ENCODE assay signal across 10 mouse cellular contexts in genomic region chr13:93840146-93840545, GRCm38 (mm10).
DNase-seq lines count a peak whose midpoint lies in the region; ATAC-seq lines count a peak whose summit lies in the region.
"Had no signal": no experiment of that assay in that cellular context is flagged by ENCODE, and none has a peak within 500 bp of the region (broad histone marks: within the 10 kb centered on the region; RNA-seq: fewer than 3 reads in every experiment).

No protein-coding gene starts in this region.

- WGBS in kidney, embryonic 15.5 days, result 40% methylated on average over 2 of the region's 2 CpGs
- 83% methylated on average over 2 of the region's 2 CpGs for whole genome bisulfite sequencing in forebrain, embryonic 14.5 days
- 74% methylated on average over 2 of the region's 2 CpGs for WGBS in limb, embryonic 11.5 days

- no peaks in the 10 kb centered on the region for H3K27me3 ChIP-seq in kidney, embryonic 15.5 days
- no peaks in the 10 kb centered on the region for H3K27me3 ChIP-seq in forebrain, embryonic 14.5 days (replicated peaks; ENCODE audit: control insufficient read depth, insufficient read depth, low read length)
- no peaks in the 10 kb centered on the region for H3K27me3 ChIP-seq in limb, embryonic 11.5 days (ENCODE audit: control insufficient read depth, insufficient read depth, low read length)
- H3K27me3 ChIP-seq: stomach, embryonic 15.5 days had no signal

- no peak for DNase-seq in kidney, postnatal 10 days
- DNase-seq in adrenal gland, postnatal 10 days, result peak; percentile 69
- no peak for DNase-seq in forebrain, embryonic 14.5 days (ENCODE audit: low spot score)
- DNase-seq in limb, embryonic 11.5 days (ENCODE audit: low spot score), result no peak
- DNase-seq in thymus, adult 18-20 months, result no peak
- no peak for DNase-seq in left cerebral cortex, adult 8-10 months (ENCODE audit: low spot score in 2 of 2)
- DNase-seq: kidney, adult 8-10 months had no signal

- no peak for ATAC-seq in kidney, embryonic 15.5 days (replicated peaks; ENCODE audit: low FRiP score)
- no peak for ATAC-seq in forebrain, embryonic 14.5 days
- no peak for ATAC-seq in limb, embryonic 11.5 days (ENCODE audit: insufficient number of reproducible peaks, low FRiP score, low TSS enrichment, low read depth)

- no peaks in the 10 kb centered on the region for H3K9me3 ChIP-seq in kidney, embryonic 15.5 days (replicated peaks)
- no peaks in the 10 kb centered on the region for H3K9me3 ChIP-seq in forebrain, embryonic 14.5 days (replicated peaks; ENCODE audit: control insufficient read depth, low read length)
- no peaks in the 10 kb centered on the region for H3K9me3 ChIP-seq in limb, embryonic 11.5 days (ENCODE audit: control insufficient read depth, low read length)
- H3K9me3 ChIP-seq: G1E; stomach, embryonic 15.5 days had no signal

- no peaks in the 10 kb centered on the region for H3K36me3 ChIP-seq in kidney, embryonic 15.5 days
- no peaks in the 10 kb centered on the region for H3K36me3 ChIP-seq in forebrain, embryonic 14.5 days (ENCODE audit: control insufficient read depth, insufficient read depth, low read length)
- no peaks in the 10 kb centered on the region for H3K36me3 ChIP-seq in limb, embryonic 11.5 days (ENCODE audit: control insufficient read depth, insufficient read depth, low read length)
- H3K36me3 ChIP-seq: G1E; stomach, embryonic 15.5 days had no signal

- no peak overlapping the region for H3K4me2 ChIP-seq in kidney, embryonic 15.5 days
- H3K4me2 ChIP-seq in forebrain, embryonic 14.5 days (ENCODE audit: low read length), result no peak overlapping the region
- H3K4me2 ChIP-seq in limb, embryonic 11.5 days (ENCODE audit: low read depth, severe bottlenecking), result no peak overlapping the region
- H3K4me2 ChIP-seq: stomach, embryonic 15.5 days had no signal

- H3K4me1 ChIP-seq in kidney, embryonic 15.5 days, result peaks cover 30% of the 10 kb centered on the region
- peaks cover 18% of the 10 kb centered on the region for H3K4me1 ChIP-seq in forebrain, embryonic 14.5 days (ENCODE audit: control insufficient read depth, insufficient read depth, low read length)
- peaks cover 24% of the 10 kb centered on the region for H3K4me1 ChIP-seq in limb, embryonic 11.5 days (ENCODE audit: control insufficient read depth, insufficient read depth, low read length)

- peak overlapping the region; percentile 81 for H3K27ac ChIP-seq in kidney, embryonic 15.5 days
- H3K27ac ChIP-seq in forebrain, embryonic 14.5 days (ENCODE audit: low read depth, low read length), result peak overlapping the region; percentile 72; the same call in 1 of the 2 replicates
- H3K27ac ChIP-seq in limb, embryonic 11.5 days (replicated peaks; ENCODE audit: low read depth, low read length), result peak overlapping the region; percentile 96

- no peak overlapping the region for H3K4me3 ChIP-seq in kidney, embryonic 15.5 days (replicated peaks)
- no peak overlapping the region for H3K4me3 ChIP-seq in forebrain, embryonic 14.5 days (ENCODE audit: low read depth, low read length)
- H3K4me3 ChIP-seq in limb, embryonic 11.5 days (ENCODE audit: low read depth, low read length), result no peak overlapping the region
- H3K4me3 ChIP-seq: stomach, embryonic 15.5 days had no signal

- no peak overlapping the region for H3K9ac ChIP-seq in kidney, embryonic 15.5 days
- H3K9ac ChIP-seq in forebrain, embryonic 14.5 days (ENCODE audit: low read length), result no peak overlapping the region
- no peak overlapping the region for H3K9ac ChIP-seq in limb, embryonic 11.5 days (ENCODE audit: low read length)
- H3K9ac ChIP-seq: stomach, embryonic 15.5 days had no signal
